Mouse (Mus musculus): ENCODE results near the gene Arhgap18. TPM values are rescaled to one million over a fixed set of nuclear protein-coding genes. Genes with fewer than 3 reads are reported as not detected.
"Not testable (repeated sequence)": the region's sequence is repeated elsewhere in the genome, so short reads cannot be mapped to it uniquely, and the experiment has no call there.

The Arhgap18 gene
- polyA plus RNA-seq, 1 experiment from 2014 or later, result 10.0 TPM

DNA sequence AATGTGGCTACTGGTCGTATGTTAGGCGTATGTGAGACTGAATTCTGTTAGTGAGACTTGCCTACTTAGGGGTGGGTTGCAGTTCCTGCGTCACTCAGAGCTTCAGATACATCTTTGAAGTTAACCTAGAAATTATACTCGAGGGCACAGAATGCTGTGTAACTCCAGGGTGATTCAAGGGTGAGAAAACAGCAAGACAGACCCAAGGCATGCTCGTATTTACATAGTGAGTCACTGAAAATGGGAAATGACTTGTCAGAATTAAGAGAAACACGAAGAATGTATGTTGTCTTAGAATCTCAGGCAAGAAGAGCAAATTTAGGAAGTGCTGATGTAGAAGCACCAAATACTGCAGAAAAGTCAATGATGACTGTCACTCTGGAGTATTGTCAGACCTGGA lies 142.5 kb downstream of the Arhgap18 start:
- no peaks in the 10 kb centered on the region for H3K9me3 ChIP-seq
- DNase-seq (ENCODE audit: low spot score), result no peak
- WGBS, result 77% methylated on average over 6 of the region's 6 CpGs

DNA sequence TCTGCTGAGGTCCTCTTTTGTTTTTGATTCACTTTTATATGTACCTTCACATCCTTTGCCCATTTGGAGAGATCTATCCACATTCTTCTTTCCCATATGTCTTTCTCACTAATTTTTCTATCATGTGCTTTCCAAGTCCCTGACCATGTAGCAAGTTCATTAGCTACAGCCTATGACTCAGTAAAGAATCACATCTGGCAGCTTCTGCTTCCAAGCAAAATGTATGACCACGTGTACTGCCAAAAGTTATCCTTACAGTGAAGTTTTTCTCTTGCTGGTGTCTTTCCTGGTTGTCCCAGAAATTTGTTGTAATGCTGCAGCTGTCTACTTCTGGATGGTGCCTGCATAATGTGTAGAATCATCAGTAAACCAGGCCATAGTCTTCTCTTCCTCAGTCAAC lies 147.2 kb downstream of the Arhgap18 start:
- no peak overlapping the region for H3K27ac ChIP-seq
- no peak overlapping the region for H3K4me3 ChIP-seq
- H3K36me3 ChIP-seq, result no peaks in the 10 kb centered on the region
- no peak for DNase-seq (ENCODE audit: low spot score)
- H3K9me3 ChIP-seq, result no peaks in the 10 kb centered on the region
- H3K4me1 ChIP-seq (replicated peaks), result no peaks in the 10 kb centered on the region
- 79% methylated on average over 1 of the region's 1 CpGs for WGBS
- no peaks in the 10 kb centered on the region for H3K27me3 ChIP-seq (ENCODE audit: insufficient read depth, poor library complexity, severe bottlenecking)

More for the DNA sequence above, 142.5 kb downstream of the Arhgap18 start:
- H3K4me1 ChIP-seq (replicated peaks), result no peaks in the 10 kb centered on the region
- H3K27me3 ChIP-seq (ENCODE audit: insufficient read depth, poor library complexity, severe bottlenecking), result no peaks in the 10 kb centered on the region
- no peak overlapping the region for H3K4me3 ChIP-seq
- no peak overlapping the region for H3K27ac ChIP-seq
- H3K36me3 ChIP-seq, result no peaks in the 10 kb centered on the region

DNA sequence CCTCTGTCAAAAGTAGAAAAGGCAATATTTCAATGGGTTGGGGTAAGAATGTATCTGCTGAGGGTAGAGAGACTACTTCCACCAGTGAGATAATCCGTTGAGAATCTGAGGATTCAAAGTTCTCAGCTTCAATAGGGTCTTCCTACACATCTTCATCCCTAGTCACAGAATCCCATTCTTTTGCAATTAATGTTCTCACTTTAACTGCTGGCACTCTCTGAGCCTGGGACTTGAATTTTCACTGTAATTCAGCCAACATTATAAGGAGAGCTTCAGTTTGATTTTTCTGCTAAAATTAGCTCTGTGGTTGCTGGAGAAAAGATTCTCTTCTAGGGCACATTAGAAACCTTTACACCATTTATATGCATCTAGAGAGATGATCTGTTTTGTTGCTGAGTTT lies 150.6 kb downstream of the Arhgap18 start:
- Histone ChIP-seq H3K4me3 (no peak overlapping the region), H3K4me1 (replicated peaks) (no peaks in the 10 kb centered on the region), H3K27me3 (ENCODE audit: insufficient read depth, poor library complexity, severe bottlenecking) (no peaks in the 10 kb centered on the region), H3K27ac (no peak overlapping the region), H3K9me3 (no peaks in the 10 kb centered on the region), H3K36me3 (no peaks in the 10 kb centered on the region)
- DNase-seq (ENCODE audit: low spot score), result no peak
- WGBS, result 85% methylated on average over 1 of the region's 1 CpGs

DNA sequence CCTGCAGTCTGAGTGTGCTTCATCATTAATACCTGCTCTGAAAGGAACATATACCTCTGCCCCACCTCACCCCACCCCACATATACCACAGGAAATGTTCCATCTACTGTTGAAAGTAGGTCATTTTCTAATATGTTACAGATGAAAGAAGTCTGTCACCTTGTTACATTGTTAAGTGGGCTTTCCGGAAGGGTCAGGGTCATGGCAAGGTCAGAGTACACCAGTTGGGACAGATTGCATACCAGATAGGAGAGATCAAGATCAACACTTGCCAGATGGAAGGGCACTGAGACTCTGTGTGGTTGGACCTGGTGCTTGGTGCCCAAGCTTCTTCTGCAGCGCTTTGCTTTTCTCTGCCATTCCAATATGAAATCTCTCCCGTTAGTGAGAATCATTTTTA lies 158.0 kb downstream of the Arhgap18 start:
- Histone ChIP-seq H3K4me1 (replicated peaks) (0 out of 2 replicates have a peak, but pooled peaks cover 4% of the 10 kb centered on the region), H3K27ac (no peak overlapping the region), H3K36me3 (no peaks in the 10 kb centered on the region), H3K27me3 (ENCODE audit: insufficient read depth, poor library complexity, severe bottlenecking) (no peaks in the 10 kb centered on the region), H3K4me3 (no peak overlapping the region), H3K9me3 (no peaks in the 10 kb centered on the region)
- no peak for DNase-seq (ENCODE audit: low spot score)
- WGBS, result 80% methylated on average over 3 of the region's 3 CpGs

DNA sequence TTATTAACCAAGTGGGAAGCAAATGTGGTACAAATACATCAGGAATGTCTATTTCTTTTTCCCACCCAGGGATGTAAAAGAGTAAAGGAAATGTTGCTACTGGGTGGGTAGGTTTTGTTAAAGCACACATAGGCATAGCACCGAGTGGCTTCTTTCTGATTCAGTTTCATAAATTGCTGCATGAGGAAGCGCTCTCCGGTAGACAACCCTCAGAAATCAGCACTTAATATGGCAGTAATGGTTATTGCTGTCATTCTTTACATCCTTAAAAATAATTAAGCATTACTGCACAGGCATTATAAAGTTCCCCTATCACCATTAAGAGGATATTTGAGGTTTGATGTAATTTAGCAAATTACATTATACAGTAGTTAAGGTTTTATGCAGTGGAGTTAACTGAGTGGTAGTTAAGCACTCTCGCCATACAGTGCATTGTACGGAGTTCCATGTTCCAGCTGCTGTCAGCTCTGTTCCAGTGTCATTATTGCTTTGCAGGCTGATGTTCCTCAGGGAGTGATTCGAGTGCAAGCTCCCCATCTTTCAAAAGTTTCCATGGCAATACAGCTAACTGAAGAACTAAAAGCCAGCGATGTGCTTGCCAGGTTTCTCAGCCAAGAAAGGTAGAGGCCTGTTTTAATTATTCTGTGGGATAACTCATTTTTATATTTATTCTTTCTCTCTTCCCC lies 159.0 kb downstream of the Arhgap18 start:
- Histone ChIP-seq H3K36me3 (no peaks in the 10 kb centered on the region), H3K27ac (no peak overlapping the region), H3K4me3 (no peak overlapping the region), H3K27me3 (ENCODE audit: insufficient read depth, poor library complexity, severe bottlenecking) (no peaks in the 10 kb centered on the region), H3K9me3 (no peaks in the 10 kb centered on the region), H3K4me1 (replicated peaks) (0 out of 2 replicates have a peak, but pooled peaks cover 4% of the 10 kb centered on the region)
- WGBS, result 78% methylated on average over 7 of the region's 7 CpGs
- no peak for DNase-seq (ENCODE audit: low spot score)

DNA sequence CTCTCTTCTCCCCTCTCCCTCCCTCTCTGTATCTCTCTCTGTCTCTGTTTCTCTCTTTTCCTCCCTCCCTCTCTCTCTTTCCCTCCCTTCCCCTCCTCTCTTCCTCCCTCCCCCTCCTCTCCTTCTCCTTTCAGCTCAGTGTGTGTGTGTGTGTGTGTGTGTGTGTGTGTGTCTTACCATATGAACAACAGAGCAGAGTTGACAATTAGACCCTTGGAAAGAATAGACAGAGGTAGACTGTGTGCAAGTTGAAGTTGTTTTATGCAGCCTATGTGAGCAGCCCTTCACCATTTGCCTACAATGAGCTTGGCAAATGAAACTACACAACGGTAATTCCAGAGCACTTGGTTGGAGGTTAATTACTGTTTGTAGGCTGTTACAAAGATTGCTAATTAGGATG lies 159.6 kb downstream of the Arhgap18 start:
- Histone ChIP-seq H3K36me3 (no peaks in the 10 kb centered on the region), H3K27me3 (ENCODE audit: insufficient read depth, poor library complexity, severe bottlenecking) (no peaks in the 10 kb centered on the region), H3K27ac (no peak overlapping the region), H3K4me3 (no peak overlapping the region), H3K9me3 (no peaks in the 10 kb centered on the region), H3K4me1 (replicated peaks) (0 out of 2 replicates have a peak, but pooled peaks cover 4% of the 10 kb centered on the region)
- DNase-seq (ENCODE audit: low spot score), result no peak
- WGBS, result 80% methylated on average over 1 of the region's 1 CpGs

DNA sequence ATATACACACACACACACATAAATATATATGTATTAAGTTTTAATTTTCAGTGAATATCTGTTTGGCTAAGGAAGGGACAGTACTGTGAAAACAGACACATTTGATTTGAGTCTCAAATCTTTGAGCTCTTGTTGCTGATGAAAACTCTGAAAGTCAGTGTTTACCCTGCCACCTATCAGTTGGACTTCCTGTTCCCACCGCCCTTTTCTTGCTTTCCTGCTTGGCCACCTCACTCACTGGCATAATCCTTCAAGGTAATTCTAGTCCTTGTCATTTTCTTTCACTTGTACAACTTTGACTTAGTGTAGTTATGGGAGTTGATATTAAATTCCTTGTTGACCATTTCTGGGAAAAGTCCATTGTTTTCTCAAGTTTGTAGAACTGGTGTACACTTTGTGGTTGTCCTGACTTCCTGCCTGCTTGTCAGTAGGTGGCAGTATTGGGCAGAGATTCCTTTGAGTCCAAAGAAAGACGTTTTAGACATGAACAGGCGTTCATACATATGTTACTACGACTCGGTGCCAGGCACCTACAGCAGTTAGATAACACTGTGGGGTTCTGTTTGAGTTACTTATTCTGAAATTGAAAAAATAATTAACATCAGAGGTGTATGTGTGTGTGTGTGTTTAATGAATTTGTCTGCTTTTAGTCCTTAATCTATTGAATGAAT lies 166.2 kb downstream of the Arhgap18 start:
- H3K9me3 ChIP-seq, result no peaks in the 10 kb centered on the region
- 41% methylated on average over 5 of the region's 5 CpGs for WGBS
- H3K27me3 ChIP-seq (ENCODE audit: insufficient read depth, poor library complexity, severe bottlenecking), result no peaks in the 10 kb centered on the region
- no peak overlapping the region for H3K4me3 ChIP-seq
- H3K36me3 ChIP-seq, result no peaks in the 10 kb centered on the region
- peak; percentile 7 for DNase-seq (ENCODE audit: low spot score)
- no peak overlapping the region for H3K27ac ChIP-seq
- H3K4me1 ChIP-seq (replicated peaks), result no peaks in the 10 kb centered on the region

DNA sequence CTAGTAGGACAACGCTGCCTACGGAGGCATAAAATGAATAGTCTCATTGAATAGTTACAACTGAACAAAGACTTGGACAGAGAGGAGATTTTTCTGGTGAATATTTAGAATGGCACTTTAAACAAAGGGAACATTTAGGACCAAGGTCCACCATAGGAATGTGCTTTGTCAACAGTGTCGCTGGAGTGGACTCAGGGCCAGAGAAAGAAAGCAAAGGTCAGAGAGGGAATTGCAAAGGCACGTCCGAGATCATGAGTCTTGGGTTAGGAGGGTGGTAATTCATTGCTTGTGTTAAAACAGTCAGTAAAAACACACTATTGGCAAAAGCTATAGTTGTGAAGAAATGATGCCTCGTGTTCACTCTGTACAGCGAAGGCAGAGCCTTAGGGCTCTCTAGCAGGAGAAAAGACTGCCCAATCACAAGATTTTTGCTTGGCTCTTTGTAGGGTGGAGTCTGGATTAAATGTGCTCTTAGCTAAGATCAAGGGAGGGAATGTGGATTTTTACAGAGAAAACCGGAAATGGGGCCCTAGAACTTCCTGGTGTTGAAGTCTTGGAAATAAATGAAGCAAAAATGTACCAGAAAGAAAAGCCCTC lies 167.3 kb downstream of the Arhgap18 start:
- H3K27me3 ChIP-seq (ENCODE audit: insufficient read depth, poor library complexity, severe bottlenecking), result no peaks in the 10 kb centered on the region
- no peak overlapping the region for H3K4me3 ChIP-seq
- DNase-seq (ENCODE audit: low spot score), result no peak
- H3K27ac ChIP-seq, result no peak overlapping the region
- H3K9me3 ChIP-seq, result no peaks in the 10 kb centered on the region
- no peaks in the 10 kb centered on the region for H3K4me1 ChIP-seq (replicated peaks)
- whole genome bisulfite sequencing, result 37% methylated on average over 8 of the region's 8 CpGs
- no peaks in the 10 kb centered on the region for H3K36me3 ChIP-seq

DNA sequence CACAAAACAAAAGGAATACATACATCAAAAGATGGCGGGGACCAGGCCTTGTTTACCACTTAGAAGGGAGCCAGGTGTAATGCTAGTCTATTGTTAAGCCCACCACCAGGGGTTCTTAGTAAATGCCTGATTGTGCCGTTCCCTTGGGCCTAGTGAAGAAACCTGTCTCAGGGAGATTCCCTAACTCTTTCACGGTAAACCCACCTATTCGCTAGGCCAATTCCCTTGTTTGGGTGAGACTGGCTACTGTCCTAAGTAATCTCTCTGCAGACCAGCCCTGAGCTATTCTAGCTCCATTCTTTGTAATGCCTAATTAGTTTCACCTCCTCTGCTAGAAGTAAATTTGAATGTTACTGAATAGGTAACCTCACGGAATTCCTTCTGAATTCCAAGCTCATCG lies 182.8 kb downstream of the Arhgap18 start:
- WGBS, result 93% methylated on average over 6 of the region's 6 CpGs
- H3K27me3 ChIP-seq (ENCODE audit: insufficient read depth, poor library complexity, severe bottlenecking); H3K36me3 ChIP-seq; DNase-seq (ENCODE audit: low spot score); H3K27ac ChIP-seq; H3K4me3 ChIP-seq; H3K4me1 ChIP-seq (replicated peaks); H3K9me3 ChIP-seq: not testable (repeated sequence)

DNA sequence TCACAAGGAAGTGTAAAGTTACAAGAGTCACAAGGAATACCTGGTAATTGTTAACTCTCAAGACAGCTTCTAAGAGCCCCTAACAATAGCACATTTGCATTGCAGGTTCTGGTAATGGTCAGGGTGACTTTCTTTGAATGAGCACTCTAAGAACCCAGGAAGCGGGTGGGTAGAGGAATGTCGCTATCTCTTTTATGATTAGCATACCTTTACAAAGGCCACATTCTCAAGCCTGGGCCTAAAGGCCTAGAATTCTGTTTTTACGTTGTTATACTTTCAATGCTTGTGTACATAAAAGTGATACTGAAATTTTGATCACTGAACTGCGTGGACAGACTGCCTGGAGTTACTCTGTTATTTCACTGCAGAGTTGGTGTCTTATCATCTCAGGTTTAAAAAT lies 185.2 kb downstream of the Arhgap18 start:
- H3K27me3 ChIP-seq (ENCODE audit: insufficient read depth, poor library complexity, severe bottlenecking); H3K36me3 ChIP-seq; DNase-seq (ENCODE audit: low spot score); H3K4me3 ChIP-seq; H3K4me1 ChIP-seq (replicated peaks); H3K9me3 ChIP-seq; H3K27ac ChIP-seq: not testable (repeated sequence)
- 87% methylated on average over 4 of the region's 4 CpGs for WGBS

DNA sequence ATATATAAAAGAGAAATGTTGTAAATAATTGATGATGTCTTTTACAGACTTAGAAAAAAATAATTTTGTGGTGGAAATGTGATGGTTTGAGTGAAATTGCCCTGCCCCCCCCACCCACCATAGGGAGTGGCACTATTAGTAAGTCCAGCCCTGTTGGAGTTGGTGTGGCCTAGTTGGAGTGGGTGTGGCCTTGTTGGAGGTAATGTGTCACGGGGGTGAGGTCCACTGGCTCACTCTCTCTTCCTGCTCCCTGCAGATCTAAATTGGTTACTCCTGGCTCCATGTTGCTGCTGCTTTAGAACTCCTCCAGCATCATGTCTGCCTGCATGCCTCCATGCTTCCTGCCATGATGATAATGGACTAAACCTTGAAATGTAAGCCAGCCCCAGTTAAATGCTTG lies 186.3 kb downstream of the Arhgap18 start:
- no peaks in the 10 kb centered on the region for H3K36me3 ChIP-seq
- 62% methylated on average over 1 of the region's 1 CpGs for WGBS
- no peak for DNase-seq (ENCODE audit: low spot score)

DNA sequence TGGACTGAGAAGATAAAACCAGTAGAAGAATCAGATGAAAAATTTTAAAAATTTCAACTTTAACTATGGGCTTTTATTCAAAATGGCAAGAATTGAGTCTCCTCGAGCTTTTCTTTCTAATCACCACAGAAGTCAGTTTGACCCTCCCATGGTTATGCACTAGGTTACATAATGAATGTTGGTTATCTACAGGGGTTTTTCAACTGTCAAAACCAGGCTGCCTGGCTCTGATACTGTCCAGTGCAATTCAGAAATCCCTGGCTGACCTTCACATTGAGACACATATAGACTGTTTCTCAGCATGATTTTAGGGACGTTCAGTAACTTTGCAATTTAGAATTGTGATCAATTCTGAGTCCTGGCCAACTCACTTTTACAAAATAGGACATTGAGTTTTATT lies 195.1 kb downstream of the Arhgap18 start:
- WGBS, result 85% methylated on average over 2 of the region's 2 CpGs
- no peaks in the 10 kb centered on the region for H3K36me3 ChIP-seq

More for the DNA sequence above, 186.3 kb downstream of the Arhgap18 start:
- H3K4me1 ChIP-seq (replicated peaks), result no peaks in the 10 kb centered on the region
- H3K27me3 ChIP-seq (ENCODE audit: insufficient read depth, poor library complexity, severe bottlenecking), result no peaks in the 10 kb centered on the region
- H3K9me3 ChIP-seq, result no peaks in the 10 kb centered on the region
- no peak overlapping the region for H3K4me3 ChIP-seq
- no peak overlapping the region for H3K27ac ChIP-seq

DNA sequence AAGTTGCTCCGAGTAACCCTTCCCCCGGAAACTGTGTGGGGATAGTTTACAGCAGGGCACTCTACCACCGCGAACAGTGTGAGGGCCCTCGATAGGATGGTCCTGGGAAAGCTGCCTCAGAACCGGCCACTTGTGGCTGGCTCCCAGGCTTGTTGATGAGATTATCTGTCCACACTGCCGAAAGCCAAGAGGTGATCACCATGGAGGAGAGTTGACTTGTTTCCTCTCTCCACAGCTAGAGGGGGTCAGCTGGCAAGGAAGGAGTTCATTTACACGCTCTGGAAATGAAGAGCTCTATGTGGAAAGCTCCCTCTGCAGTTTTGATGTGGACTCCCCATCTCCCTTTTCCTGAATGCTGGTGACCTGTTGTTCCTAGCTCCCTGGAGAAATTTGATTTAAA lies 196.4 kb downstream of the Arhgap18 start:
- no peak overlapping the region for H3K4me3 ChIP-seq
- no peaks in the 10 kb centered on the region for H3K36me3 ChIP-seq
- no peaks in the 10 kb centered on the region for H3K9me3 ChIP-seq
- WGBS, result 78% methylated on average over 8 of the region's 8 CpGs
- H3K27ac ChIP-seq, result no peak overlapping the region
- H3K27me3 ChIP-seq (ENCODE audit: insufficient read depth, poor library complexity, severe bottlenecking), result no peaks in the 10 kb centered on the region
- no peak for DNase-seq (ENCODE audit: low spot score)
- no peaks in the 10 kb centered on the region for H3K4me1 ChIP-seq (replicated peaks)

More for the DNA sequence above, 195.1 kb downstream of the Arhgap18 start:
- Histone ChIP-seq H3K9me3 (no peaks in the 10 kb centered on the region), H3K27me3 (ENCODE audit: insufficient read depth, poor library complexity, severe bottlenecking) (no peaks in the 10 kb centered on the region), H3K27ac (no peak overlapping the region), H3K4me3 (no peak overlapping the region), H3K4me1 (replicated peaks) (no peaks in the 10 kb centered on the region)
- no peak for DNase-seq (ENCODE audit: low spot score)

Measured in hindbrain, embryonic 10.5 days (tissue).